Mouse (Mus musculus) telencephalon, adult 2 months (tissue): ENCODE results near the gene Ube2r2.
A peak's percentile ranks its signal among the peaks of the same experiment; 100 is the strongest.

Source experiments
- DNase-seq: peaks from one replicate; pipeline ENCODE4 v3.0.0-alpha.2; 2011; ENCODE audit warnings: low read depth, low spot score

Ube2r2 gene

GRCm38 (mm10) chr4:41179825-41180725, 44.5 kb downstream of the Ube2r2 start:
- DNase-seq: no peak

- peak; percentile 42 for DNase-seq
Measured at GRCm38 (mm10) chr4:41189809-41190208, 54.3 kb downstream of the Ube2r2 start.

GRCm38 (mm10) chr4:41192544-41193512, 57.3 kb downstream of the Ube2r2 start:
- DNase-seq: no peak

- DNase-seq: no peak
Measured at GRCm38 (mm10) chr4:41195328-41195727, 59.8 kb downstream of the Ube2r2 start.

- no peak for DNase-seq
Measured at GRCm38 (mm10) chr4:41196861-41197610, 61.5 kb downstream of the Ube2r2 start.

GRCm38 (mm10) chr4:41202135-41202534, 66.6 kb downstream of the Ube2r2 start:
- no peak for DNase-seq

- DNase-seq: no peak
Measured at GRCm38 (mm10) chr4:41205751-41206150, 70.2 kb downstream of the Ube2r2 start.

GRCm38 (mm10) chr4:41208050-41208449, 72.5 kb downstream of the Ube2r2 start:
- DNase-seq: no peak

GRCm38 (mm10) chr4:41225412-41225811, 89.9 kb downstream of the Ube2r2 start:
- DNase-seq: no peak

- DNase-seq: peak; percentile 23
Measured at GRCm38 (mm10) chr4:41226351-41226750, 90.8 kb downstream of the Ube2r2 start.

- DNase-seq: no peak
Measured at GRCm38 (mm10) chr4:41235621-41236020, 100.1 kb downstream of the Ube2r2 start.

- DNase-seq: no peak
Measured at GRCm38 (mm10) chr4:41240916-41241315, 105.4 kb downstream of the Ube2r2 start.
